Mouse (Mus musculus): ENCODE measurements around the gene Trappc11. TPM values are rescaled to one million over a fixed set of nuclear protein-coding genes. Genes with fewer than 3 reads are reported as not detected.
A peak's percentile ranks its signal among the peaks of the same experiment; 100 is the strongest.

Trappc11 gene
- polyA plus RNA-seq (2015; fragmentation: Nextera tagmentation; extraction: Ambion mirVana): 25.5 and 26.3 TPM in 2 replicates

DNA sequence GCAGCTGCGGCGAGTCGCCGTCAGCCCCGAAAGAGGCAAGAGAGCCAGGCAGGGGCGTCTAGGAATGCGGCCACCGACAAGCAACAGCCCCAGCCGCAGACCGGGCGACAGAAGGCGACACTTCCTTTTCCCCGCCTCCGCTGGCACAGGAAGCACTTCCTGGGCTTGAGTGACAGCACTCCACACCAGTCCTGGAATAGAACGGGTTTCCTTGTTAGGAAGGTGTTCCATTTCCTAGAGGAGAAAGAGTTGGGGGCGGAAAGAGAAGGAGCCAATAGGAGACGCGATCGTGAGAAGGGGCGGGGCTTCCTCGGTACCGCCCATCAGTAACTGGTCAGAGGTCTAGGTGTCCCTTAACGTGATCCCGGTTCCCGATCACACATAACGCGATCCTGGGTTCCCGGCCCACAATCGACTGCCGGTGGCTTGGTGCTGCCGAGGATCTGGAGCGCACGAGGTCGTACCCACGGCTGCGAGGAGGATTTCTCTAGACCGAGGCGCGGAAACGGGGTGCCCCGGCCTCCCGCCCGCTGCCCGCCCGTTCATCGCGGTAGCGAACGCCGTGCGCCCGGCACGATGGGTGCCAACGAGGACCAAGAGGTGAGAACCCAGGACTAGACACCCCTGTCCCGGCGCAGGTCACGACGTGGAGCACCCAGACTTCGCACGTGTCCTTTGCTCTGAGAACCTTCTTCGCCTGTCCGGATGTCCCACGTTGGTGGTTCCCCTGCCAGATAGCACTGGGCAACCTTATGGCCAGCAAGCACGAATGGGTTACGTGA is at the start of gene Trappc11, which contains the start of gene Rwdd4a:
Gene Trappc11 (minus strand): TSS at position 127 of the 782 bp plus-strand sequence.
Gene Rwdd4a (plus strand): TSS at position 321 of the 782 bp plus-strand sequence.
- peak within 1 kb of the TSS; percentile 82 for H3K4me2 ChIP-seq (ENCODE audit: low read length)
- ATAC-seq (replicated peaks; ENCODE audit: low FRiP score, low read depth) (peak; percentile 100), DNase-seq (ENCODE audit: low spot score) (peak; percentile 100)
- no peaks in the 10 kb centered on the region for H3K9me3 ChIP-seq (replicated peaks; ENCODE audit: low read length)
- H3K27ac ChIP-seq: peak within 1 kb of the TSS; percentile 91
- TF ChIP-seq CTCF (IDR thresholded peaks at IDR 0.05; ENCODE audit: low read depth): no peak; the same call in 1 of the 2 replicates
- peak within 1 kb of the TSS; percentile 52 for H3K4me3 ChIP-seq (replicated peaks; ENCODE audit: low read depth, low read length)
- H3K36me3 ChIP-seq (ENCODE audit: insufficient read depth, low read length): peaks cover 14% of the 10 kb centered on the region; the same call in 1 of the 2 replicates
- WGBS: under 1% methylated on average over 65 of the region's 65 CpGs
- H3K27me3 ChIP-seq (ENCODE audit: insufficient read depth, low read length): no peaks in the 10 kb centered on the region
- peak within 1 kb of the TSS; percentile 76 for H3K9ac ChIP-seq (ENCODE audit: low read depth, low read length)
- H3K4me1 ChIP-seq (replicated peaks; ENCODE audit: insufficient read depth, low read length): peaks cover 10% of the 10 kb centered on the region

DNA sequence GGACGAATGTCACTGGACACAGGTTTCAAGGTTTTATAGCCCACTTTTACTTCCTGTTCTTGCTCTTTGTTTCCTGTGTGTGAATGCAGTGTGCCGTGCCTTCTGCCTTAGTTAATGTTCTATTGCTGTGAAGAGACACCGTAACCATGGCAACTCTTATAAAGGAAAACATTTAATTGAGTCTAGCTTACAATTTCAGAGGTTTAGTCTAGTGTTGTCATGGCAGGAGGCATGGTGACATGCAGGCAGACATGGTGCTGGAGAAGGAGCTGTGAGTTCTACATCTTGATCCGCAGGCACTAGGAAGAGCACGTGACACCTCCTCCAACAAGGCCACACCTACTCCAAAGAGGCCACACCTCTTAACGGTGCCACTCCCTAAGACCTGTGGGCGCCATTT is 48.2 kb upstream of the Trappc11 start:
- Histone ChIP-seq H3K9me3 (replicated peaks; ENCODE audit: low read length) (no peaks in the 10 kb centered on the region), H3K9ac (ENCODE audit: low read depth, low read length) (no peak overlapping the region), H3K36me3 (ENCODE audit: insufficient read depth, low read length) (no peaks in the 10 kb centered on the region), H3K27ac (no peak overlapping the region), H3K4me3 (replicated peaks; ENCODE audit: low read depth, low read length) (no peak overlapping the region), H3K4me2 (ENCODE audit: low read length) (no peak overlapping the region), H3K4me1 (replicated peaks; ENCODE audit: insufficient read depth, low read length) (no peaks in the 10 kb centered on the region), H3K27me3 (ENCODE audit: insufficient read depth, low read length) (no peaks in the 10 kb centered on the region)
- ATAC-seq (replicated peaks; ENCODE audit: low FRiP score, low read depth) (no peak), DNase-seq (ENCODE audit: low spot score) (no peak)
- 79% methylated on average over 7 of the region's 7 CpGs for WGBS
- no peak for TF ChIP-seq CTCF (IDR thresholded peaks at IDR 0.05; ENCODE audit: low read depth)

DNA sequence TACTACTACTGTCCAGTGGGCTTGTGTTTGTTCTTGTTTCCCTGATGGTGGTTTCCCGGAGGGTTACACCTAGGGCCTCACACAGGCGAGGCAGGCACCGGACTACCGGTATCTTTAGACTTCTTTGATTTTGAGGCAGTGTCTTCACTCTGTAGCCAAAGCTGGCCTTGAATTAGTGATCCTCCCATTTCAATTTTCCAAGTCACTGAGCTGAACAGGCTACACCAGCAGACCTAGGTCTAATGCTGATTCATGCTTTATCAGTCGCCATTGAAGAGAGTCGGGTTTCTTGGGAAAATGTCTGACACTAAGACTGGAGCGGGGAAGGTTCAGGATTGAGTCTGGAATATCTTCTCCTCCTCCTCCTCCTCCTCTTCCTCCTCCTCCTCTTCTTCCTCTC is 40.2 kb upstream of the Trappc11 start:
- no peak for ATAC-seq (replicated peaks; ENCODE audit: low FRiP score, low read depth)
- Histone ChIP-seq H3K27me3 (ENCODE audit: insufficient read depth, low read length) (no peaks in the 10 kb centered on the region), H3K36me3 (ENCODE audit: insufficient read depth, low read length) (no peaks in the 10 kb centered on the region), H3K4me2 (ENCODE audit: low read length) (no peak overlapping the region), H3K4me3 (replicated peaks; ENCODE audit: low read depth, low read length) (no peak overlapping the region), H3K9me3 (replicated peaks; ENCODE audit: low read length) (no peaks in the 10 kb centered on the region; the same call in 1 of the 2 replicates), H3K9ac (ENCODE audit: low read depth, low read length) (no peak overlapping the region), H3K27ac (no peak overlapping the region), H3K4me1 (replicated peaks; ENCODE audit: insufficient read depth, low read length) (no peaks in the 10 kb centered on the region)
- 49% methylated on average over 7 of the region's 7 CpGs for WGBS
- no peak for TF ChIP-seq CTCF (IDR thresholded peaks at IDR 0.05; ENCODE audit: low read depth)
- DNase-seq (ENCODE audit: low spot score): no peak

DNA sequence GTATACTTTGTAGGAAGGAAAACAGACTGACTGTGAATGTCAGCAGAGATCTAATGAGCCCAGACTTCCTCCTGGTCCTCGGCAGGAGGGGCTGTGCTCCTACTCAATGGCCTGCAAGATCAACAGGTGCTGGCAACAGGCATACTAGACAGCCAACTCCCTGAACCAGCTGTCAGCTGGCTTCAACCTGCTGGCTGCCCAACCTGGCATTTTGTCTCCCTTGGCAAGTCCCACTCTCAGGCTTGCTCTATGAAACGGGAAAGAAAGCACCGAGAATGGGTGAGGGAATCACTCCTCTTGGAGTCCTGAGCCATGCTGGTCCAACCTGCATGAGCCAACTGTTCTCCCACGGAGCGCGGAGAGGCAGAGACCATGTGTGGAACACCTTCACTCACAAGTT is 36.9 kb upstream of the Trappc11 start:
- ATAC-seq (replicated peaks; ENCODE audit: low FRiP score, low read depth): no peak
- TF ChIP-seq CTCF (IDR thresholded peaks at IDR 0.05; ENCODE audit: low read depth): no peak; the same call in 1 of the 2 replicates
- H3K4me1 ChIP-seq (replicated peaks; ENCODE audit: insufficient read depth, low read length): no peaks in the 10 kb centered on the region
- 82% methylated on average over 6 of the region's 6 CpGs for WGBS
- no peak overlapping the region for H3K9ac ChIP-seq (ENCODE audit: low read depth, low read length)
- no peaks in the 10 kb centered on the region for H3K9me3 ChIP-seq (replicated peaks; ENCODE audit: low read length)
- no peak overlapping the region for H3K4me3 ChIP-seq (replicated peaks; ENCODE audit: low read depth, low read length)
- H3K27me3 ChIP-seq (ENCODE audit: insufficient read depth, low read length): no peaks in the 10 kb centered on the region
- H3K4me2 ChIP-seq (ENCODE audit: low read length): no peak overlapping the region
- H3K36me3 ChIP-seq (ENCODE audit: insufficient read depth, low read length): no peaks in the 10 kb centered on the region
- H3K27ac ChIP-seq: no peak overlapping the region
- DNase-seq (ENCODE audit: low spot score): no peak

DNA sequence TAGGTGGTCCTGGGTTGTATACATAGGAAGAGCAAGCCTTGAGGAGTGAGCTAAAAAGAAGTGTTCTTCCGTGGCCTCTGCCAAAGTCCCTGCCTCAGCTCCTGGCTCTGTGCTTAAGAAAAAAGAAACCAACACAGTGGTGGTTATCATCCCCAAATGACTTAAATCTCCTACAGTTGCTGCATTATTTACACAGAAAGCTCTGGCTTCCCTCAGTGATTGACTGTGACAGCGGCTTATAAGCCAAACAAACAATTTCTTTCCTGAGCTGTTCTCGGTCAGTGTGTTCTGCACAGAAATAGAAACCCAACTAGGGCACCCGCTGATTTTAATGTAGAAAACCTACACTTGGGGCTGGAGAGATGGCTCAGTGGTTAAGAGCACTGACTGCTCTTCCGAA is 34.8 kb upstream of the Trappc11 start:
- Histone ChIP-seq H3K4me3 (replicated peaks; ENCODE audit: low read depth, low read length) (no peak overlapping the region), H3K27ac (no peak overlapping the region), H3K4me2 (ENCODE audit: low read length) (no peak overlapping the region), H3K27me3 (ENCODE audit: insufficient read depth, low read length) (no peaks in the 10 kb centered on the region), H3K36me3 (ENCODE audit: insufficient read depth, low read length) (no peaks in the 10 kb centered on the region), H3K4me1 (replicated peaks; ENCODE audit: insufficient read depth, low read length) (no peaks in the 10 kb centered on the region), H3K9me3 (replicated peaks; ENCODE audit: low read length) (no peaks in the 10 kb centered on the region), H3K9ac (ENCODE audit: low read depth, low read length) (no peak overlapping the region)
- TF ChIP-seq CTCF (IDR thresholded peaks at IDR 0.05; ENCODE audit: low read depth): no peak
- 72% methylated on average over 5 of the region's 5 CpGs for WGBS
- ATAC-seq (replicated peaks; ENCODE audit: low FRiP score, low read depth) (no peak), DNase-seq (ENCODE audit: low spot score) (no peak)

DNA sequence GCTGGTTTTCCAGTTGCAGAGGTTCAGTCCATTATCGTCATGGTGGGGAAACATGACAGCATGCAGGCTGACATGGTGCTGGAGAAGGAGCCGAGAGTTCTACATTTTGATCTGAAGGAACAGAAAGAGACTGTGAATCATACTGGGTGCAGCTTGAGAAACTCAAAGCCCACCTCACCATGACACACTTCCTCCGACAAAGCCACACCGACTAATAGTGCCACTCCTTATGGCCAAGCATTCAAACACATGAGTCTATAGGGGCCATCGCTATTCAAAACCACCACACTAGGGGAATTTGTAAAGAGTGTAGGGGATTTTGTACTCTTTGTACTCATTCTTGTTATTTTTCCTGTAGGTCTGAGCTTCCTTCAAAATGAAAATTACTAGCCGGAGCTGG is 33.3 kb upstream of the Trappc11 start:
- H3K36me3 ChIP-seq (ENCODE audit: insufficient read depth, low read length): no peaks in the 10 kb centered on the region
- WGBS: 96% methylated on average over 6 of the region's 6 CpGs
- ATAC-seq (replicated peaks; ENCODE audit: low FRiP score, low read depth) (no peak), DNase-seq (ENCODE audit: low spot score) (no peak)
- H3K27me3 ChIP-seq (ENCODE audit: insufficient read depth, low read length): no peaks in the 10 kb centered on the region
- H3K4me1 ChIP-seq (replicated peaks; ENCODE audit: insufficient read depth, low read length): no peaks in the 10 kb centered on the region
- no peak for TF ChIP-seq CTCF (IDR thresholded peaks at IDR 0.05; ENCODE audit: low read depth)
- no peak overlapping the region for H3K4me3 ChIP-seq (replicated peaks; ENCODE audit: low read depth, low read length)
- H3K27ac ChIP-seq: no peak overlapping the region
- H3K9me3 ChIP-seq (replicated peaks; ENCODE audit: low read length): no peaks in the 10 kb centered on the region
- no peak overlapping the region for H3K9ac ChIP-seq (ENCODE audit: low read depth, low read length)
- no peak overlapping the region for H3K4me2 ChIP-seq (ENCODE audit: low read length)

Data from kidney, postnatal 0 days (tissue).